Mouse (Mus musculus) thymus, adult 2 months (tissue): ENCODE measurements around the gene Immp2l.

Experiments used
- CTCF ChIP-seq: fragments of 200-500 bp; IDR thresholded peaks from 2 replicates; pipeline ENCODE4 v1.5.1; 2012; ENCODE audit warnings: mild to moderate bottlenecking, control low read depth, low read length, moderate library complexity, borderline replicate concordance; ENCODE audit not compliant: control insufficient read depth, poor library complexity, insufficient read depth; ENCODE audit errors: extremely low read depth
- POLR2A ChIP-seq: fragments of 200-500 bp; IDR thresholded peaks from 2 replicates; pipeline ENCODE4 v1.6.1; 2012; ENCODE audit warnings: mild to moderate bottlenecking, low read length, control low read depth, moderate library complexity; ENCODE audit not compliant: control insufficient read depth, poor library complexity, insufficient read depth; ENCODE audit errors: extremely low read depth

DNA sequence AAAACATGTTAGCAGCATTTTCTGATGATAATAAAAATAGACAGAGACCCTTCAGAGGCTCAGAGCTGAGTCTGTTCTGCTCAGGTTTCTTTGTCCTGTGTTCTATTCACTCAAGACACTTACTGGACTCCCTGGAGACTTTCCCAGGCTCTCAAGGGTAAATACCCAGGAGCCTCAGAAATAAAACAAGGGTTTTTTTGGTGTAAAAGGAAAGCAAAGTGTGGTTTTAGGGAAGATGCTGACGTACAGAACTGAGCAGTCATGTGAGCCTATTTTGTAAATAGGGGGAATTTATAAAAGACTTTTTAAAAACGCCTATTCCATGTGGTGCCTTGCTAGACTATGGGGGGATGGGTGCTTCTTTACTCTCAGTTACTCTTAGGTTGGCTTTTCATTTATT lies 502.8 kb downstream of the Immp2l start:
- TF ChIP-seq CTCF = no peak
- TF ChIP-seq POLR2A = no peak
